Mouse (Mus musculus): ENCODE measurements around the gene Tnfrsf13c. TPM values are rescaled to one million over a fixed set of nuclear protein-coding genes. Genes with fewer than 3 reads are reported as not detected.
A peak's percentile ranks its signal among the peaks of the same experiment; 100 is the strongest.

Tnfrsf13c gene
- total RNA-seq, 2 experiments from 2014 or later = 0.47 to 0.76 TPM

DNA sequence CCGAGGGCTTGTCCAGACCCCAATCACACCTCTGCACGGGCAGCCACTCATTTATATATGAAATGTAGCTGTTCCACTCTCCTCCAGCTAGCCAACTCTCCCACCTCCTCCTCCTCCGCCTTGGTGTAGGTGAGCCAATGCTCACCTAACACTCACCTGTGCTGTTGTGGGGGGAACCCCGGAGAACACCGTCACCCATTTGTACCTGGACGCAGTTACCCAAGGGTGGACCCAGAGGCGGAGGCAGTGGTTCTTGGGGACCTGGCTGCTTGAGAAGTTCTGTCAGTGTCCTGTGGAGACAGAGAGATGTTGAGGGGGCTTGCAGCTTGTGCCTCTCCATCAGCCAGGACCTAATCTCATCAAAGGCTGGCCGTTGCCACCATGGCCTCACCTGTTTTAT lies 15.9 kb downstream of the Tnfrsf13c start:
- DNase-seq (ENCODE audit: low spot score in 2 of 2) = no peak

GRCm38 (mm10) chr15:82207504-82208219 lies 16.5 kb downstream of the Tnfrsf13c start:
- DNase-seq (ENCODE audit: low spot score in 2 of 2) = no peak

- no peak for DNase-seq (ENCODE audit: low spot score in 2 of 2)
These were observed 17.1 kb downstream of the Tnfrsf13c start for GRCm38 (mm10) chr15:82207105-82207459.

DNA sequence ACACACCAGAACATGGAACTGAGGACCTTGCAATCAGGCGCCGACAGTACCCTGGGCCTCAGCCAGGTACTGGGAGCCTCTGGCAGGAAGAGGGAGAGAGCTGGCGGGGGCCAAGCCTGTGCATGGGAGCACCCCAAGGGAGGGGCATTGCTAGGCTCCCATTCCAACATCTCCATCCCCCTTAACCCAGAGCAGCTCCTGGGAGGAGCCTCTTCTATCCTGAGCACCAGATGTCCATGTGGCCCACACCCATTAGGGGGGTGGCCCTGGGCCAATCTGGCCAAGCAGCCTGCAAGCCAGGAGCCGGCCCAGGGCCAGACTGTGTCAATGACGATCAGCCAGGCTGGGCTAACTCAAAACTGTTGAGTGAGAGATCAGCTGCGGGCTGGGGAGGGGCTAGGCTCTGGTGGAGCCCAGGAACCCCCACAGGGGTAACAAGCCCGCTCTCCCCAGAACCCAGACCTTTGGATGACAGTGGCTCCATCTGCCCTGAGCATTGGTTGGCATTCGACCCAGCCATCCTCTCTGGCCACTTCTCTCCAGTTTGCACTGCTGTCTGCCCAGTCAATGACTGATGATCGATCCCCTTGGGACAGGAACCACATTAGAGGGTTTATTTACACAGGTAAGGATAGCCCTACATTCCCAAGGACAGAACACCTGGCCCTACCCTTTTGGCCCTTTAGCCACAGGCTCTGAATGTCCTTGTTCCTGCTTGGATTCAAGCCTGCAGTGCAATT lies 17.6 kb downstream of the Tnfrsf13c start:
- DNase-seq (ENCODE audit: low spot score in 2 of 2) = peak in 1 of 2 experiments; percentile 52

DNA sequence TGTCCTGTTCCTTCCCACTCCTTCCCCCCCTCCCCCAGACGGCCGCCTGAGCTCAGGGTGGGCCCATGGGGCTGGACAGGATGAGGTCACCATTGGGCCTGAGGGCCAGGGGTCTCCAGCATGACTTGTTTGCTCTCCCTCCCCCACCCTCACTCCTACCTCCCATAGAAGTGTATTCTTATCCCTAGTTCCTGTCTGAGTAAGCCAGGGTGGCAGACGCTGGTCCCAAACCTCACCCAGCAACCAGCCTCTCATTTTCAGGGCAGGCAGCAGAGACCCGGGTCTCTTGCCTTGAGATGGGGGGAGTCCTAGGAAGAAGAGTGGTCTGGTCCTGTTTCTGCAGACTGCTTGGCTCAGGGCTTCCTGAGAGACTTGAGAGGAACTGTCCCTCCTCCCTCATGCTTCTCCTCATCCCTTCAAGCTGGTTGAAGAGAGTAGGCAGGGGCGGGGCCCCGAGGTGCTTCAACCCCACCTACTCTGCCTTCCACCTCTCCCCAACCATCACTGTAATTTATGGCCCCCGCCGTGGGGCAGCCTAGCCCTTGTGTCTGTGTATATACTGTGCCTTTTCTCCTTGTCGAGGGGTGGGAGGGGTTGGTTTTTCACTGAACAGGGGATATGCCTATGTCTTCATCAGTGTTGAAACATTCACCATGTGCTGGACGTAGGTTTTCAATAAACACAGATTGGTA lies 19.3 kb downstream of the Tnfrsf13c start:
- DNase-seq (ENCODE audit: low spot score in 2 of 2) = no peak

DNA sequence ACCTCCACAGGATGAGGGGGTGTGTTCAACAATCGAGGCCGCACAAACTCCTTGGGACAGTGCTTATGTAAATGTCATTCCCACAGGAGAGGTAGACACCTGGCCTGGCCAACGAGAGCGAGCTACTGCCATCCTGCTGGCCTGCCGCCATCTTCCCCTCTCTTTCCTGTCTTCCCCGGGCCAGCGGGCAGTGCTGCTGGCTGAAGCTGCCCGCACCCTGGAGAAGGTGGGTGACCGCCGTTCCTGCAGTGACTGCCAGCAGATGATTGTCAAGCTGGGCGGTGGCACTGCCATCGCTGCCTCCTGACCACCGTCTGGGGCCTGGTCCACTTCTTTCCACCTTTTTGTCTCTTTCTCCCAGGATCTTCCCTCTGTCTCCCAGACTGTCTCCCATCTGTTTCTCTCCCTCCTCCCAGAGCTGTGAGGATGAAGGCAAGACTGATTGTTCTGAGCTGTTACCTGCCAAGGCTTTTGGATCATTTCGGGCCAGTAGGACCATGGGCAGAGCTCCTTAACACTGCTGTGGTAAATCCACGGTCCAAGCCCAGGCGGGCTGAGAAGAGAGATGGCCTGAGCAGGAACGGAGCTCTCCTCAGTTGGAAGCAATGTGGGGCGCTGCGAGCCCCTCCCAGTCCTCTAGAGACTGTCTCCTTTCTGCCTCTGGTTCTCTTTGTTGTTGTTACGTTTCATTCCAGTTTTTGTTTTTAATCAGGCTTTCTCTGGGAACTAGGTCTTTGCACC lies 20.4 kb downstream of the Tnfrsf13c start:
- no peak for DNase-seq (ENCODE audit: low spot score in 2 of 2)

DNA sequence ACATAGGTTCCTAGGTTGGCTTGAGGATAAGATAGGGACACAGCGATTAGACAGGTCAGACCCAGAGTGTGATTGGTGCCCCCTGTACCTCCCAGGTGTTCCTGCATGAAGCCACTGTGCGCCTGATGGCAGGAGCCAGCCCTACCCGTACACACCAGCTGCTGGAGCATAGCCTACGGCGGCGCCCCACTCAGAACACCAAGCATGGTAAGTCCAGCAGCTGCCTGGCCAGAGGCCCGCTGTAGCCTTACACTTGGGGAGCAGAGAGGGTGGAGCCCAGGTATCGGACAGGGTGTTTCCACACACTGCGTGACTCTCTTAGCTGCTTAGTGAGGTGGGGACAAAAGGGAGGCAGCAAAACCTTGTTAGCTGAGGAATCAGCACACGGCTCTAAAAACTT lies 21.1 kb downstream of the Tnfrsf13c start:
- no peak for DNase-seq (ENCODE audit: low spot score in 2 of 2)

GRCm38 (mm10) chr15:82202086-82202485 lies 22.1 kb downstream of the Tnfrsf13c start:
- no peak for DNase-seq (ENCODE audit: low spot score in 2 of 2)

DNA sequence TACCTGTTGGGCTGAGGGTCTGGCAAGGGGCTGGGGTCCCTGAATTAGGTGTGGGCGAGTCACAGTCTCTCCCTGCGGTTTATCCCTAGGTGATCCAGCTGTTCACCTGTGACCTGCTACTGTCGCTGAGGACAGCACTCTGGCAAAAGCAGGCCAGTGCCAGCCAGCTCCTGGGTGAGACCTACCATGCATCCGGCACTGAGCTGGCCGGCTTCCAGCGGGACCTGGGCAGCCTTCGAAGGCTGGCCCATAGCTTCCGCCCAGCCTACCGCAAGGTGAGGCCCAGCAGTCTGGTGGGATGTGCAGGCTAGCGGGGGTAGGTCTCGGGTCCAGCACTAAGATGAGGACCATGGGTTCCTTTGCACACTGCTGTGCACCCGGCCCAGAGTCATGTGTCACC lies 24.6 kb downstream of the Tnfrsf13c start:
- no peak for DNase-seq (ENCODE audit: low spot score in 2 of 2)

DNA sequence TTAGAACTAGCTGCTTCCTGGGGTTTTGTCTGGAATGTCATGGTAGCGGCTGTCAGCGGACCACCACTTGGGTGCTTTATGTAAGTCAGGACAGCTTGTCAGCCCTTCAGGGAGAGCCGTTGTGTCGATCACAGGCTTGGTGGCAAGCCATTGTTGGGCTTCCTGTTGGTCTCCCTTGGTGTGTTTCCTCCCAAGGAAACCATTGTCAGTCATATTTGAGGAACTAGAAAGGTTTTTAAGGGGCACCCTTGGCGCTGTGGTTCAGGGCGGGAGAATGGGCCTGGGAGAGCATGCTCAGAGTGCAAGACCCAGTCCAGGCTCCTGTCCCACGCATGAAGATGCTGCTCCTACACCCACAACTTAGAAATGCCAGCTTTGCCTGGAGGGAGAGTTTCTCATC lies 25.8 kb downstream of the Tnfrsf13c start:
- DNase-seq (ENCODE audit: low spot score in 2 of 2) = no peak

DNA sequence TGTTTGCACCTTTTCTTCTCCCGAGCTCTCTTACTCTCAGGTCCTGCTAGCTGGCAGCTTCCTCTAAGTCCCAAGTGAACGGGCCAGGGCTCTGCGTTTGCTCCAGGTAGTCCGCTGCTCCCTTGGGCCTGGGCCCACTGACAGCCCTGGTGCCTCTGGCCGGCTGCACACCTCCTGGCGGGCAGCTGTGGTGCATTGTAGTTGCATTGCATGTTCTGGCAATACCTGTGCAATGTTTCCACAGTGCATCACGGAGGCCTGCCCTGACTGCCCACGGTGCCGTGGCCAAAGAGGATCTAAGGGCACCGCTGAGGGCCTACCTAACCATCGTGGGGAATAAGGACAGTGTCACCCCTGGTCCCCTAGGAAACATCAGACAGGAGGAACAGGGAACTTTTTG lies 26.2 kb downstream of the Tnfrsf13c start:
- DNase-seq (ENCODE audit: low spot score in 2 of 2) = no peak

DNA sequence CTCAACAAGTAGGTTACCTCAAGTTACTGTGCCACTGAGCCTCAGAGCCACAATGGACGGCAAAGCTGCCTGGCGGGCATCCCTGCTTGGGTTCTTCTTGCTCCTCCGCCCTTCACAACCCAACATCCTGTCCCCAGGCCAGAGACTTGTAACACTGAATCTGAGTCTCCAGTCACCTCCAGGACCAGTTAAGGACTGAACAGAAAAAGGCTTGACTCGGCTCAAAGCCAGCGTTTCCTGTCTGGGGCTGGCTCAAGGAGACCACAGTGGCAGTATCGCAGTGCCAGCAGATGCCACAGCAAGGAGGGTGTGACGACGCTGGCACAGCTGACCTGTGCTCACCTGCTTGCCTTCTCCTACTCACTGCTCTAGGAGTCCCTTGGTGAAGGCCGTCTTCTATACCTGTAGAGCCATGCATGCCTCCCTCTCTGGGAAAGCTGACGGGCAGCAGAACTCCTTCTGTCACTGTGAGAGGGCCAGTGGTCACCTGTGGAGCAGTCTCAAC lies 26.9 kb downstream of the Tnfrsf13c start:
- no peak for DNase-seq (ENCODE audit: low spot score in 2 of 2)

DNA sequence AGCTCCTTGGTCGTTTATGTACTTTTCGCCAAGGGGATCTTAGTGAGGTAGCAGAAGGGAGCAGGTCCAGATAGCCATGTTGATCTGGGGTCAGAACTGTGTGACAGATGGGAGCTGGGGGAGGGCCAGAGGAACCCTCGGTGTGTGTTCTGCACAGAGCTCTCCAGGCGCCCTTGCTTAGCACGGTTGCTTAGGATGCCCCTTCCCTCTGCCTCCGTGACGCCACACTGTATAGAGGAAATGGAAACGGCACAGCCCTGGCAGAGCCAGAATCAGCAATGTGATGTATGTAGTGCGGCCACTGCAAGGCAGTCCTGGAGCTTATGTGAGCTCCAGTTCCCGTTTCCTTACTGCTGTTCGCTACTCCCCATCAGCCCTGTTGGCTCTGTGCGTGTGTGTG lies 27.9 kb downstream of the Tnfrsf13c start:
- no peak for DNase-seq (ENCODE audit: low spot score in 2 of 2)

GRCm38 (mm10) chr15:82192617-82193016 lies 31.6 kb downstream of the Tnfrsf13c start:
- DNase-seq (ENCODE audit: low spot score in 2 of 2) = no peak

- DNase-seq (ENCODE audit: low spot score in 2 of 2) = no peak
These were observed 35.5 kb downstream of the Tnfrsf13c start for GRCm38 (mm10) chr15:82188481-82189240.

DNA sequence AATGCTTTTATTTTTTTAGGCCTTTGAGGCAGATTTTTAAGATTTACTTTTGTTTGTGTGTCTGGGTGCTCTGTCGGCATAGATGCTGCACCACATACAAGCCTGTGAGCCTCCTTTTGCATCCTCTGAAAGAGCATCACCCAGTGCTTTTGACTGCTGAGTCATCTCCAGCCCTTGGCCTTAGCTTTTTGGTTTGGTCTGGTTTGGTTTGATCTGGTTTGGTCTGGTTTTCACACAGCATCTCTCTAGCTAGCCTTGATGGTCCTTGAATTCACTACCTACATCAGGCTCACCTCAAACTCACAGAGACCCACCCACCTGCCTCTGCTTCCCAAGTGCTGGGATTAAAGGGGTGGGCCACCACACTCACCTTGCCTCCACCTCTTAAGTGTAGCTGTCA lies 36.2 kb downstream of the Tnfrsf13c start:
- DNase-seq (ENCODE audit: low spot score in 2 of 2) = no peak

- no peak for DNase-seq (ENCODE audit: low spot score in 2 of 2)
These were observed 36.8 kb downstream of the Tnfrsf13c start for GRCm38 (mm10) chr15:82187401-82187800.

DNA sequence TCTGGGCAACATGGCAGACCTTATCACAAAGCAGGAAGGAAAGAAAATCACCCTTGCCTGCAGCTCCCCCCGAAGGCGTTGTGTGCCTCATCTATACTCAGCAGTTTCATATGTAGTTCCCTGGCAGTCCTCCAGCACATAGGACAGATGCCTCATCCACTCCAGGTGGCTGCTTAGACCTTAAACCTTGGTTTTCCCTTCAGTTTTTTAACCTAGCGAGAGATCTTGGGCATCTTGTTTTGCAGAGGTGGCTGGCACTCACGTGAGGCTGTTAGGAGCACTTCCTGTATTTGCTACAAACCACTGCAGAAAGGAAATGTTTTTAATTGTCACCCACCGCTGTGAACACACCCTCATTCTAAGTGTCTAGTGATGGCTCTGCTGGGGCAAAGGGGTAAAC lies 37.2 kb downstream of the Tnfrsf13c start:
- DNase-seq (ENCODE audit: low spot score in 2 of 2) = no peak

DNA sequence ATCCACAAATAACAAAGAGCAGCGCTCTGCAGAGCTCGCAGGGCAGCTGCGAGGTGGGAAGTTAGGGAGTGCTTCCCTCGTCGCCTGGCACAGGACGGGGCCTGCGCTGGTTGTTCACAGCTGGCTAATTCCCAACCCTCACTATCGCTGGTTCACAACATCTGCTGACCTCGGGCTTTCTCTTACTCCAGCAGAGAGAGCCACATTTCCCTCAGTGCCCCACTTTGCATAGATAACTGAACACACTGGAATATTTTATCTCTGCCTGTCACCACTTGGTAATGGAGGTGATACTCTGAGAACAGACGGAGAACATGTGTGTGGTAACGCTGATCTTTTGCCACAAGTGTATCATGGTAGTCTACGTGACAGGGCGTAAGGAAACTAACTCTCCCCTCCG lies 38.0 kb downstream of the Tnfrsf13c start:
- DNase-seq (ENCODE audit: low spot score in 2 of 2) = no peak

DNA sequence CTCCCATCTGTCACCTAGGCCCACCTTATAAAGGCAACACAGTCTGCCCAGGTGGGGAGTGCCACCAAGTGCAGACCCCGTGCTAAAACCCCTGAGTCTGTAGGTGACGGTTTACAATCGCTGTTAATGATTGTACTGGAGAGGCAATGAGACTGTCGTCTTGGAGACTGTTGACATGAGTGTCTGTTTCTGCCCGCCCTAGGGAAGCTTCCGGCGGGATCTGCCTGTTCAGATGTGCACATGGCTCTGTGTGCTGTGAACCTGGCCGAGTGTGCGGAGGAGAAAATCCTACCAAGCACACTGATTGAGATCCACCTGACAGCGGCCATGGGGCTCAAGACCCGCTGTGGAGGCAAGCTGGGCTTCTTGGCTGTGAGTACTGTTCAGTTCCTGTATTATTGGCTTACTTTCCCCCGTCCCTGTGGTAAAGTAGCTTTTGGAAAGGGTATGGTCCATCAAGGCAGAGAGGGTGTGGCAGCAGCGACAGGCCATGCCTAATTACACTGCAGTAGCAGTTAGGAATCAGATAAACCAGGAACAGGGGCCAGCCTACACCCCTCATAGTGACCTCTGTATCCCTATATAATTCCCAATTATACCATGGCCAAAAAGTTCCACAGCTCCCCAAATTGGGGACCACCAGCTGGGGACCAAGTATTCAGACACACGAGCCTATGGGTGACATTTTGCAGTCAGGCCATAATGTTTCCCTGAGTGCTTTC lies 38.9 kb downstream of the Tnfrsf13c start:
- no peak for DNase-seq (ENCODE audit: low spot score in 2 of 2)
